Mouse (Mus musculus): ENCODE results near the gene Bloc1s3.

- TF ChIP-seq CTCF (IDR thresholded peaks at IDR 0.05; ENCODE audit: low read depth) (no peak), EP300 (optimal IDR thresholded peaks at IDR 0.05) (no peak)
These were observed 879 bp upstream of the Bloc1s3 start for GRCm38 (mm10) chr7:19508924-19509568.

Measured in stomach, postnatal 0 days (tissue).